Mouse (Mus musculus): ENCODE measurements at regions not wholly inside any gene's neighbourhood (a gene's known extent, or its start where the extent isn't known, plus 50 kb on each side); places are given as distances from the start of the nearest gene placed in this dataset.

DNA sequence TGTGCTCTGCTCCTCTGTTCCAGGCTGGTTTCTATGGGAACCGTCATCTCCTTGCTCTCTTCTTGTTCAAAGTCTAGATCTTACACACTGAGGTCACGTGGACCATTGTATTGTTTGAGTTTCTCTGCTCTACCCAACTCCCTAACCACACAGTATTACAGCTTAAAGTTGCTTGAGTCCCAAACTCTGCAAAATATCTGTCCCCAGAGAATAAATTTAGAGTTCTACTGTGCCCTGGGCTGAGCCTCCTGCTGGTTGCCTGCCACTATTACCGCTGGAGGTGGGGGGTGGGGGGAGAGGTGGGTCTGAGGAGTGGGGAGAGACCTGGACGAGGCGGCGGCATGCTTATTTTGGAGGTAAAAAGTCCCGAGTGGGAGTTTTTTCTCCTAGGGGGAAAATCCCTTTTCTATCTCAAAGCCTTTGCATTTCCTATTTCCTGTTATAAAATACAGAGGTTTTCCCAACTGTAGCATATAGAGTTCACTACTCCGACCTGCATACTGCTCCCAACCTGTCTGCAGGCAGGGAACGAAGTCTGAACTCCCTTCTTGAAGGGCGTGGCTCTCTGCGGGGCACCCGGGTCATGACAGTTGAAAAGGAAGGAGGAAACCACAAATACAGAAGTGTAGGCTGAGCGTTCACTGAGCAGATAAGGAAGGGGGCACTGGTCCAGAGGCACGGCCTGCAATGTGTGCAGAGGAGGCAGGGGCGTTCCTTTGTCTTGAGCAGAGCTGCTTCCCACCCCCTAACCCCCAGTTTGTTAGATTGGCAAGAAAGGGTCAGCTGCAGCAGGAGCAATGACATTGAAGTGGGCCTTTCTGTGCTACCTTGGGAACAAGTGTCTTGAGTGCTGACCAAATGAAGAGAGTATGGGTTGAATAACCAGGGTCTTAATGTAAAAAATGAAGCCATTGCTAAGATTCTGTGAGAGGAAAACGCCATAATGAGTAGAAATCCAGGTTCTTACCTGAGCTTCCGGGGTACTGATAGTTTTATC lies 188.7 kb downstream of the Akap7 start:
- no peak for DNase-seq

- no peak for DNase-seq
Measured at GRCm38 (mm10) chr10:25114316-25114715, 187.0 kb upstream of the Arg1 start.

- DNase-seq = peak; percentile 47
Measured at GRCm38 (mm10) chr10:25112449-25113171, 185.3 kb upstream of the Arg1 start.

GRCm38 (mm10) chr10:25111636-25112422 lies 184.5 kb upstream of the Arg1 start:
- peak; percentile 94 for DNase-seq

- DNase-seq = no peak
Measured at GRCm38 (mm10) chr10:25111181-25111580, 183.9 kb upstream of the Arg1 start.

- DNase-seq = no peak
Measured at GRCm38 (mm10) chr10:25098070-25098469, 170.8 kb upstream of the Arg1 start.

DNA sequence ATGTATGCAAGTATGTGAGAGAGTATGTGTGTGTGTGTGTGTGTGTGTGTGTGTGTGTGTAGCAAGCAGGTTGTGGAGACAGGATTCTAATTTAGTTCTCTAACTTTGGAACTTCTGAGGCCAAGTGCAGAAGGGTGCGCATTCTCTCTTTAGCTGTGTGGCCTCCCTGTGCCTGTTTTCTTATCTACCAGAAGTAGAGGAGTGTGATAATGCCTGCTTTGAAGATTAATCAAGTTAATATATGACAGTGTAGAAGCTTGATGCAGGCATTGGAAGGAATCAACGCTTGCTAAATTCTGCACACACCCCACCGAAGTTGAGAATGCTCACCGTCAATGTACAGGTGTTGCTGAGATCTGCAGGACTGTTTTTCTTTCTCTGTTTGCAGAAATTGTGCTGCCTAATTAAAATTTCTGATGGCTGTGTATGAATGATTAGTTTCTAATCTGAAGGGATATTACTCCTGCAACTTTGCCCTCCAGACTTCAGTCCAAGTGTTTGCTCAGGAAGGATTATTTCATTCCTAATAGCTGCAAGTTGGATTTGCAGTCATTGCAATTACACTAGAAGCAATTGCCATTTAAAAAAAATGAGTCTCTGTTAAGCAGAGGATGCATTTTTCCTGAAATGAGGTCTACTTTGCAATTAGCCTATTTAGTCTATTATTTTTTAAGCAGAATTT lies 162.6 kb upstream of the Arg1 start:
- DNase-seq = no peak

DNA sequence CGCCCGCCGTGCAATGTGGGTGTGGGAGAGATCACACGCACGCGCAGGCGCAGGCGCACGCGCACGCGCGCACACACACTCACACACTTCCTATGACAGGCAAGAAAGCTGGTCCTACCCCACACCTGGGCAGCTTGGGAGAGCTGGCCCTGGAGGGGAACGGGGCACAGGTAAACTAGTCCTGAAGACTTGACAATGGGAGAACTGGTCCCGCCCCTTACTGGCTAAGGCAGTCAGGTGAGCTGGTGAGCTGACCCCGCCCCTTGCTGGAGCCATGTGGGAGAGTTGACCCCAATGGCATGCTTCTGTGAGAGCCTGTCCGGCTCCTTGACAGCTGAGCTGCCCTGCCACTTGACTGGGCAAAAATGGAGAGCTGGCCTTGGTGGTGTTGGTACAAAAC lies 159.5 kb upstream of the Arg1 start:
- DNase-seq = no peak

- no peak for DNase-seq
Measured at GRCm38 (mm10) chr10:25082930-25083329, 155.6 kb upstream of the Arg1 start.

DNA sequence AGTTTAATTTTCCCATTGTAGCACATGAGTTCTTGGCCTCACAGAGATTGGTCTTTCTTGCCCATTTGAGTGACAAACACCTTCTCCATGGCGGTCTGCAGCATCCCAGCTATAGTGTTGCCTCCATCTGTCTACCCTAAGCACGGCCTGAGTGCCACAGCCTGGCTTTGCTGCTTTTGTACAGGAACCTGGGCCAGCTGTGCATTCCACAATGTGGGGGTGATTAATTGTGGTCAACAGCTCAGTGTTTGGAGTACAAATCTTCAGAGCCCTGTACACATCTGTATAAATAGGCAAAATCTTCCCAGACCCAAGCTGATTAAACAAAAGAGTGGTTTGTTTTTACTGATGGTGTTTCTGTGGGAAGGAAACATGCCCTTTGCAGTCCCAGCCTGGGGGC lies 145.3 kb upstream of the Arg1 start:
- no peak for DNase-seq

GRCm38 (mm10) chr10:25068301-25068700 lies 141.0 kb upstream of the Arg1 start:
- peak; percentile 19 for DNase-seq

GRCm38 (mm10) chr10:25064701-25065362 lies 137.5 kb upstream of the Arg1 start:
- no peak for DNase-seq

GRCm38 (mm10) chr10:25061402-25062055 lies 134.2 kb upstream of the Arg1 start:
- DNase-seq = peak; percentile 6

DNA sequence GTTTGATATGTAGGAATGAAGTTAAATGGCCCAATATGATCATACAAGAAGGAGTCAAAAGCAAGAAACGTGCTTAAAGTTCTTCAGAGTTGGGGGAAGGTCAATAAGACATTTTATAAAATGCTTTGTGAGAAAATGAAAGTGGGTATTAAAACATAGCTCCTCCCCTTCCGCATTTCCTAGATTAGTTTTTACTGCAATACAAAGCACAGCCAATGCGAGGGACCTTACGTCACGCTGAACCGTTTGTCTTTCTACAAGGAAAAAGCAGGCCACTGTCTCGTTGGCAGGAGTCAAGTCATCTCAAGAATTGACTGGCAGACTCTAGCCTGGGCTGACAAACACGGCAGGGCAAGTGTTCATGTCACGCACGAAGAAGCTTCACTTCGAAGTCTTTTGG lies 131.4 kb upstream of the Arg1 start:
- no peak for DNase-seq

DNA sequence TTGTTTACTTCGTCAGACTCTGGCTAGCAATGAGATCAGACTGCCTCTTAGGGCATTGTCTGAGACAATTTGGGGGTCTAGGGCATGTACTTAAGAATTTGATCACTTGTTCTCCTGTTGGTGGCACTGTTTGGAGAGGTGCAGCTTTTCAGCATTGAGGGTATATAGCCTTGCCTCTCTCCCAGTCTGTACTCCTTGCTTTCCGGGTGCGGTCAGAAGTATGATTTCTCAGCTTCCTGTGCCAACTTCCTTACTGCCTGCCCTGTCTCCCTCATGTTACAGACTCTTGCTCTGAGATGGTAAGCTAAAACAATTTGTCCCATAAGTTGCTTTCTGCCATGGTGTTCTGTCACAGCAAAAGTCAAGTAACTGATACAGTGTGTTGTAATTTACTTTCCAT lies 124.7 kb upstream of the Arg1 start:
- DNase-seq = no peak

DNA sequence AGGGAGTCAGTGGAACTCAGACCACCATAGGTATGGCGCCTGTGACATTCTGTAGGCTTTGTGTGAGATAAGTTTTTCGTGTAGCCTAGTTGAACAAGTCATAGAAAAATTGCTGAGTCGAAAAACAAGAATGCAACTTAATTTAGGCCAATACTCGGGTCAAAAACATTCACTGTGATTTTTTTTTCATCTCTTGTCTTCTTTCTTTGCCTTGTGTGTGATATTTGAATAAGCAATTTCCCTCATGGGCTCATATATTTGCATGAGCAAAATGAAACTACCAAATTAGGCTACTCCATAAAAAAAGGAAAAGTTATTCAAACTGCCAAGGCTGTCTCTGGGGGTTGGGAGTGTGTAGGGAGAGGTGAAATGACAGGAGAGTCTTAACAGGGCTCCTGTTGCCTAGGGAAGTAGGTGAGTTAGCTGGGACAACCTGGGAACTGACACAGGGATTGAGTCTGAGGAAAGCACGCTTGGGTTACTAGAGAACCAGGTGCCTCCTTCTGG lies 124.1 kb upstream of the Arg1 start:
- no peak for DNase-seq

GRCm38 (mm10) chr10:25041221-25041620 lies 113.9 kb upstream of the Arg1 start:
- no peak for DNase-seq

- no peak for DNase-seq
Measured at GRCm38 (mm10) chr10:25039926-25040325, 112.6 kb upstream of the Arg1 start.

- DNase-seq = no peak
Measured at GRCm38 (mm10) chr10:25036928-25037327, 109.6 kb upstream of the Arg1 start.

DNA sequence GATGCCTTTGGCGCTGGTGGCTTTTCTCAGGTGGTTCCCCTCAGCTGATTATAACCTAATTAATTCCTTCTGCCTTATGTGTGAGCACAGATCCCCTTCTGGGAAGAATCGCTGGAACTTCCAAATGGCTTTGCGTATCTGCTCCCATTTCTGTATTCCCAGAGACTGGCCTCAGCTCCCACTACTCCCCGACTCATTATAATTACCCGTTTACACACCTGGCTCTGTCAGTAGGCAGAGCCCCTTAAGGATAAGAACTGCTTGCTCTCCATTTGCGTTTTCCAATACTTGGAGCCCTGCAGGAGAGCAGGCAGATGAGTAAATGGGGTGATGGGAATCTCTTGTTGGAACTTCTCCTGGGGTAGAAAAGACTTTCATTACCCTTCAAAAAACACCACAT lies 108.1 kb upstream of the Arg1 start:
- DNase-seq = no peak

- no peak for DNase-seq
Measured at GRCm38 (mm10) chr10:25032625-25033024, 105.3 kb upstream of the Arg1 start.
